Comparison of ENCODE assay signal across 22 mouse cellular contexts in genomic region chr2:72252510-72253505, GRCm38 (mm10). TPM values are rescaled to one million over a fixed set of nuclear protein-coding genes. Genes with fewer than 3 reads are reported as not detected.
DNase-seq lines count a peak whose midpoint lies in the region; ATAC-seq lines count a peak whose summit lies in the region.
"Had no signal": no experiment of that assay in that cellular context is flagged by ENCODE, and none has a peak within 500 bp of the region (broad histone marks: within the 10 kb centered on the region; RNA-seq: fewer than 3 reads in every experiment).

No protein-coding gene starts in this region.

- no peak overlapping the region for H3K27ac ChIP-seq in hindbrain, embryonic 15.5 days (replicated peaks)
- H3K27ac ChIP-seq in hindbrain, embryonic 12.5 days = no peak overlapping the region
- no peak overlapping the region for H3K27ac ChIP-seq in stomach, embryonic 15.5 days
- H3K27ac ChIP-seq: hindbrain, embryonic 14.5 days; kidney, embryonic 15.5 days; limb, embryonic 12.5 days; liver, embryonic 15.5 days had no signal

- peak; percentile 67 for DNase-seq in right cerebral cortex, adult 18-20 months
- DNase-seq in right cerebral cortex, postnatal 14 days = no peak
- DNase-seq in brain, adult 2 months (ENCODE audit: low read depth, low spot score) = peak; percentile 90
- DNase-seq in cerebellum, postnatal 14 days = no peak
- DNase-seq in gastrocnemius, postnatal 10 days = no peak
- DNase-seq: adrenal gland, postnatal 14 days; cerebellum, adult 9-10 months; embryo, embryonic 11 days; forebrain, postnatal 0 days; heart, postnatal 10 days; layer of hippocampus, postnatal 36 days; thymus, postnatal 36 days had no signal

- no peak overlapping the region for H3K9ac ChIP-seq in hindbrain, embryonic 15.5 days
- H3K9ac ChIP-seq in hindbrain, embryonic 12.5 days = no peak overlapping the region
- H3K9ac ChIP-seq in stomach, embryonic 15.5 days = no peak overlapping the region
- H3K9ac ChIP-seq: forebrain, postnatal 0 days; hindbrain, embryonic 14.5 days; kidney, embryonic 15.5 days; limb, embryonic 12.5 days; liver, embryonic 15.5 days had no signal

- H3K36me3 ChIP-seq in hindbrain, embryonic 15.5 days = no peaks in the 10 kb centered on the region
- H3K36me3 ChIP-seq in hindbrain, embryonic 12.5 days = no peaks in the 10 kb centered on the region
- no peaks in the 10 kb centered on the region for H3K36me3 ChIP-seq in stomach, embryonic 15.5 days
- H3K36me3 ChIP-seq: kidney, embryonic 15.5 days; limb, embryonic 12.5 days; liver, embryonic 15.5 days had no signal

- whole genome bisulfite sequencing in hindbrain, embryonic 15.5 days = 53% methylated on average over 18 of the region's 18 CpGs
- WGBS in hindbrain, embryonic 12.5 days = 52% methylated on average over 18 of the region's 18 CpGs
- WGBS in stomach, embryonic 15.5 days = 64% methylated on average over 18 of the region's 18 CpGs

- H3K27me3 ChIP-seq in hindbrain, embryonic 15.5 days = no peaks in the 10 kb centered on the region
- H3K27me3 ChIP-seq in hindbrain, embryonic 12.5 days = no peaks in the 10 kb centered on the region
- no peaks in the 10 kb centered on the region for H3K27me3 ChIP-seq in stomach, embryonic 15.5 days (replicated peaks)
- H3K27me3 ChIP-seq: kidney, embryonic 15.5 days; limb, embryonic 12.5 days; liver, embryonic 15.5 days had no signal

- peak; percentile 48; the same call in 1 of the 2 replicates for ATAC-seq in hindbrain, embryonic 15.5 days (ENCODE audit: low FRiP score, low read depth)
- ATAC-seq in hindbrain, embryonic 12.5 days (ENCODE audit: low FRiP score) = no peak
- ATAC-seq in stomach, embryonic 15.5 days (ENCODE audit: insufficient read depth, low FRiP score, low read depth) = peak; percentile 50; the same call in 1 of the 2 replicates
- ATAC-seq: CD4-positive, CD25-positive, alpha-beta regulatory T cell, adult 4 months; intestine, embryonic 16.5 days; lung, postnatal 0 days had no signal

- H3K9me3 ChIP-seq in hindbrain, embryonic 15.5 days = no peaks in the 10 kb centered on the region
- no peaks in the 10 kb centered on the region for H3K9me3 ChIP-seq in hindbrain, embryonic 12.5 days (replicated peaks)
- H3K9me3 ChIP-seq in stomach, embryonic 15.5 days = no peaks in the 10 kb centered on the region
- H3K9me3 ChIP-seq: kidney, embryonic 15.5 days; limb, embryonic 12.5 days; liver, embryonic 15.5 days had no signal

- no peak overlapping the region for H3K4me3 ChIP-seq in hindbrain, embryonic 15.5 days
- no peak overlapping the region for H3K4me3 ChIP-seq in hindbrain, embryonic 12.5 days
- H3K4me3 ChIP-seq in stomach, embryonic 15.5 days (replicated peaks) = no peak overlapping the region
- H3K4me3 ChIP-seq: kidney, embryonic 15.5 days; limb, embryonic 12.5 days; liver, embryonic 15.5 days had no signal

- H3K4me2 ChIP-seq in hindbrain, embryonic 15.5 days = no peak overlapping the region
- H3K4me2 ChIP-seq in hindbrain, embryonic 12.5 days (replicated peaks) = no peak overlapping the region
- H3K4me2 ChIP-seq in stomach, embryonic 15.5 days = no peak overlapping the region
- H3K4me2 ChIP-seq: hindbrain, embryonic 14.5 days; kidney, embryonic 15.5 days; limb, embryonic 12.5 days; liver, embryonic 15.5 days had no signal

- peaks cover 4% of the 10 kb centered on the region for H3K4me1 ChIP-seq in hindbrain, embryonic 15.5 days (replicated peaks)
- peaks cover 14% of the 10 kb centered on the region for H3K4me1 ChIP-seq in hindbrain, embryonic 12.5 days
- 0 out of 2 replicates have a peak, but pooled peaks cover 15% of the 10 kb centered on the region for H3K4me1 ChIP-seq in stomach, embryonic 15.5 days
- H3K4me1 ChIP-seq: liver, embryonic 15.5 days had no signal

RNA-seq across cellular contexts. Expression of gene Map3k20, which starts 32.6 kb away (rescaled TPM):
- polyA plus RNA-seq in hindbrain, embryonic 15.5 days (2015; fragmentation: Nextera tagmentation; extraction: Ambion mirVana) = 4.5 and 4.8 TPM in 2 replicates
- polyA plus RNA-seq in hindbrain, embryonic 12.5 days (2016; fragmentation: Nextera tagmentation; extraction: Ambion mirVana) = 9.4 and 11.0 TPM in 2 replicates
- polyA plus RNA-seq in stomach, embryonic 15.5 days (2015; fragmentation: Nextera tagmentation; extraction: Ambion mirVana) = 20.0 and 20.7 TPM in 2 replicates
- total RNA-seq in gastrocnemius, postnatal 10 days (2021) = 100 to 1,000 TPM; 255 to 272 TPM

Comparison
In these comparisons a context has a peak if more than half of its experiments do, and no peak if none do; other contexts are left out.
1. DNase-seq: peak in right cerebral cortex, adult 18-20 months (single experiment) and brain, adult 2 months (single experiment); none in right cerebral cortex, postnatal 14 days (single experiment), cerebellum, postnatal 14 days (0 of 2) and gastrocnemius, postnatal 10 days (single experiment).